Mouse (Mus musculus) lung, postnatal 14 days (tissue): ENCODE data around the gene Tedc1.
A peak's percentile ranks its signal among the peaks of the same experiment; 100 is the strongest.

Source experiments
- DNase-seq: peaks from one replicate; pipeline ENCODE4 v3.0.0; 2021

Gene Tedc1

DNA sequence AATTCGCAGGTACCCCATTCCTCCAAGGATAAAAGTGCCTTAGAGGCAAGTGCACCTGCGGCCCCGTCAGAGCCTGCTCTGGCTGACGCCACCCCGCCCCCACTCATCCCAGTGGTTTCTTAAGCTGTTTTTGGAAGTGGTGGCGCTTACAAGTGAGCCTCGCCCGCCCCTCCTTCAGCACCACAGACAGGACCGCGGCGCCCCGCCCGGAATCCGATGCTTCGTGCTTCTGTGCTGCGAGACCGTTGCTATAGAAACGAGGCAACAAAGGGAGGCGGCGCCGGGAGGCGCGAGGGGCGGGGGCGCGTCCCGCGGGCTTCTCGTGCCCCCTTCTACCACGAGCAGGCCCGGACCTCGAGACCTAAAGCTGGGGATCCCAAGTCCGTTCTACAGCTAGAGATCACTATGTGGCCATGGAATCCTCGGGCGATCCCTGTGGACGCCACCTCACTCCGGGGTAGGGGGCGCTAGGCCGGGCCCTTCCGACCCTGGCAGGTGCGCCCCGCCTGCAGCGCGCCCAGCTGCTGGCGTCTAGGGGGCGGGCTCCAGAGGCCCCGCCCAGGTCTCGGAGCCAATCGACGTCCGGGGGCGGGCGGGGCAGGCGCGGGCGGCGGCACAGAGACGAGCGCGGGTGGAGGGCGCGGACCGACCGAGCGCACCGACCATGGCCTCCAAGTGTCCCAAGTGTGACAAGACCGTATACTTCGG lies 16.2 kb upstream of the Tedc1 start, which contains the start of gene Crip2:
TSS of gene Crip2 (plus strand) at position 329 of the 708 bp plus-strand sequence.
- peak; percentile 94 for DNase-seq

DNA sequence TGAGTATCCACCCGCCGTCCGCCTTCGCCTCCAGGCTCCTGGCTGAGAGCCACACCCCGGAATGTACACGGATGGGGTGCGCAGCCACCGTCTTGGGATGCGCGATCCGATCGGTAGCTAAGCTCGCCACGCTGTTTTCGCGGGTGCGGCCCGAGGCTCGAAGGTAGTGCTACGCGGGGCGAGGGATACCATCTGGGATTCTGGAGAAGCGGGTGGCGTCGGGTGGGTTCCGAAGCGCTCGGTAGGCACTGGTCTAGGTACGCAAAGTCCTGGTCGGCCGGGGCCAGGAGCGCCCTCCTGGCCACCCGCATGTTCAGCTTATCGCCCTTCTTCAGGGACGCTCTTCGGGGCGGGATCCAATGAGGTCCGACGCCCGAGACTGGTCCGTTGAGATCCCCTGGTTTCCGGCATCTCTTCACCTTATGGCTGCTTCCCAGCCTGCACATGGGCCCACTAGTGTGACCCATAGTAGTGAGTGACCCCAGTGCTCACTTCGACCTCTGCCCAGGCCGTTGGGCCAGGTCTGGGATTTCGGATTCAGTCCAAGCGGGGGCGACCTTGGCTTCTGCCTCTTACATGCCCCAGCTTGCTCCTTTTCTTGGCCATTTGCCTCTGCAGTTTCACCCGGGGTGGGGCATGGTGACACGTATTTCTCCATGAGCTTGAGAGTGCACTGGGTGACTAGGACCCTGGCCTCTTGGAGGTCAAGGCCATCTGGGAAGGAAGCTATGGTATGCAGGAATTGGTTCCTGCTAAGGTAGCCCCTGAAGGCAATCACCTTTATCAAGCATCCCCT lies 15.4 kb upstream of the Tedc1 start:
- DNase-seq = peak; percentile 59

DNA sequence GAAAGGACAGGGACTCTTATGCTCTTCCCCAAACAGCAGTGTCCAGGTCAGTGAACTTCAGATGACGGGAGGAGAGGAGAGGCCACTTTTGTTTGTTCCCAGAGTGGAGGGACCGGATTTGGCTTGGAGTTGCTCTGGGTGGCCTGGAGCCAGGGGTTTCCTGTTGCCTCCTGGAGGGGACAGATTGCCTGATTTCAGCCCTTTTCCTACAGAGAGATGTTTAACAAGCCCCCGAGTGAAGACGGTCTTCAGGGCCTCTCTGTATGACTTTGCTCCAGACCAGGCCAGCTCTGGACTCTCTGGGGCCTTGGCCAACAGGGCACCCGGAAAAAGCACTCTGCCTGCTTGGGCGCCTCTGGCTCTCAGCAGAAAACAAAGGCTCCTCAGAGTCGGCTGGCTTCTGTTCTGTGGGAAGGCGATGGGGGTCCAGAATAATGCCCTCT lies 14.7 kb upstream of the Tedc1 start:
- DNase-seq = peak; percentile 81

DNA sequence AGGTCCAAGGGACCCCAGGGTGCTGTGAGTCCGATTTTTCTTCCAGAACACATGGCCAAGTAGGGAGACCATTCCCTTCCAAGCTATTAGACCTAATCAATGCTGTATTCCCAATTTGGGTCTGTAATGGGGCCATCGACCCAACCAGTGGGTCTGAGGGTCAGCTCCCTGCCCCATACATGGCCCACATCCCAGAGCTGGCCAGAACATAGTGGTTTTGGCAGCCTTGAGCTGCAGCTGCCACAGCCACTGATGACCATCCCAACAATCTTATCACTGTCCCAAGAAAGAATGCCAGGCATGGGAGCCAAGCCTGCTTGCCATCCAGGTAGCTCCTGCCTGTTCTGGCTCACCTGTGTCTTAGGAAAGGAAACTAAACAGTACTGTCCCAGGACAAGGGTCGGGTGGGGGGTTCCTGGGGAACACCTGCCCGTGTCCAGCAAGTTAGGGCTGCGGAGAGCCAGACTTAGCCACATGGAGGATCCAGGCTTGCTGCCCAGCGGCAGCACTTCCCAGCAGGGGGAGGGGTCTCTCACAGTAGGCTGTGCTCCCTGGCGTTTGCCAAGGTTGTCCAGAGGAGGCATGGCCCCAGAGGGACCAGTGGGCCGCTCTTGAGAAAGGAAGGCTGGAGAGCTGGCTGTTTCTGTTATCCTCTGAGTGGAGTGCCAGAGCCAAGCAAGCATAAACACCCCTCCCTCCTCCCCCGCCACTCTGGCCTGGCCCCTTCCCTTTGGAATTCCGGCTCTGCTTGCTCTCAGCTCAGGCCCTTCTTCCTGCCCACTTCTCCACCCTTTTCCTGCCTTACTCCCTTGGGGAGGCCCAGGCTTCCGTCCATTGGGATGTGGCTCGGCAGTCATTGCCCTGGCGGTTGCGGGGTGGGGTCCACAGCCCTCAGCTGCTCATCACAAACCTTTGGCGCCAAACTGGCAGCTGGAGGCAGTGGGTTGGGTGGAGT lies 13.9 kb upstream of the Tedc1 start:
- peak; percentile 88 for DNase-seq

DNA sequence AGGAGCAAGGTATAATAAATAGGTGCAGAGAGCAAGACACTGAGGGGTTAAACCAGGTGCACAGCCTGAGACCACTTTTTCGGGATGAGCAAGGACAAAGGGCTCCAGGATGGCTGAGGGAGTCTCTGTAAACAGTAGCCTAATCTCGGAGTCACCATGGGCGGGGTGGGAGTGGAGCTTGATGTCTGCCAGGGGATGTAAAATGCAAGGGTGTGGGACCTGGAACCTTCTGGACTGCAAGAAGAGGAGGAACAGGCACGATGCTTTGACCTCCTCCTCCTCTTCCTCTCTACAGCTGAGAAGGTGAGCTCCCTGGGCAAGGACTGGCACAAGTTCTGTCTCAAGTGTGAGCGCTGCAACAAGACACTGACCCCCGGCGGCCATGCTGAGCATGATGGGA lies 13.1 kb upstream of the Tedc1 start:
- peak; percentile 50 for DNase-seq

DNA sequence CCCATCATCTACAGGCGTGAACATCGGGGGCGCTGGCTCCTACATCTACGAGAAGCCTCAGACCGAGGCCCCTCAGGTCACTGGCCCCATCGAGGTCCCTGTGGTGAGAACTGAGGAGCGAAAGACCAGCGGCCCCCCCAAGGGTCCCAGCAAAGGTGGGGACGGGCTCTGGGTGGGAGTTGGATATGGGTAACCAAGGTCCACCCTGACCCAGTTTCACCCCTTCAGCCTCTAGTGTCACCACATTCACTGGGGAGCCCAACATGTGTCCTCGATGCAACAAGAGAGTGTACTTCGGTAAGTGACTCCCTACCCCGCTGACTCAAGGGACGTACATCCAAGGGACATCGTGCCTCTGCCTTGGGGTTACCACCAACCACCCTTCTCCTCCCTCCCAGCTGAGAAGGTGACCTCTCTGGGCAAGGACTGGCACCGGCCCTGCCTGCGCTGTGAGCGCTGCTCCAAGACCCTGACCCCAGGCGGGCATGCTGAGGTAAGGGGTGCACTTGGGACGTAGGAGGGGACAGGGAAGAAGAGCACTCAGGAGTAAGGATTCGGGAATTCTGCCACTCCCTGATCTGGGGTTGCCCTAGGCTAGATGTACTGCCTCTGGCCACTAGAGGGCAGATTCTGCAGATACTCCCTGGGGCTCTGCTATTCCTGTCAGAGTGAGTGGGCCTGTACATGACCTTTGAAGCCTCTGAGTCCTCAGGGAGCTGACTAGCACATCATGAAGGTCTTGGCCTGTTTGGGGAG lies 12.0 kb upstream of the Tedc1 start:
- DNase-seq = peak; percentile 67

DNA sequence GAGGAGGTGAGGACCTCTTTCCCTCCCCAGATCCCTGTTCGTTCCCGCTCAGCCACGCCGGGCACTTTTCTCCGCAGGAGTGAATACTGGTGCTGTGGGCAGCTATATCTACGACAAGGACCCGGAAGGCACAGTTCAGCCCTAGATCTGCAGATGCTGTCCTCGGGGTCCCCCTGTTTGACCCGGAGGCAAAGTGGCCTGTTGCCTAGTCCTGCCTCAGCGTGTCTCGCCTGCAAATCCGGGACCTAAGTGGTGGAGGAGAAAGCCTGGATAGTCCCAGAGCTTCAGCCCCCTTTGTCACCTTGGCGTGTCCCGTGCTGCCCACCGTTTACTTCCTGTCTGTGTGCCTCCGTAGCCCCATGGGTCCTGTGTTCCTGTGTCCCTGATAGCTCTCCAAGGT lies 11.3 kb upstream of the Tedc1 start:
- DNase-seq = no peak

DNA sequence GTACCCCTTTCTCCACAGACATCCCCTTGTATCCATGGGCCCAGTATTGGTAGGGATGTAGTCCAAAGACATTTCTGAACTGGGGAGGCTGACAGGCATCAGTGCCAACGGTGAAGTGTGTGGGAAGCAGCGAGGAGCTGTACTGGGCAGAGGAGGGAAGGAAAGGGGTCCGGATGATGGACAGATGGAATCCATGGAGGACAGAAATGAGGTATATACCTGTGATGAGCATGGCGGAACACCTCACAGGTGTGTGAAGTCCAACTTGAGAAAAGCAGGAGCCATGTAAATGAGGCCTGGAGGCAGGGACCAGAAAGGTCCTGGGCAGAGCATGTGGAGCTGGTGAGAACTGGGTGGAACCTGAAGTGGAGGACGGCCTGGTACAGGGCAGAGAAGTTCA lies 10.6 kb upstream of the Tedc1 start:
- no peak for DNase-seq

DNA sequence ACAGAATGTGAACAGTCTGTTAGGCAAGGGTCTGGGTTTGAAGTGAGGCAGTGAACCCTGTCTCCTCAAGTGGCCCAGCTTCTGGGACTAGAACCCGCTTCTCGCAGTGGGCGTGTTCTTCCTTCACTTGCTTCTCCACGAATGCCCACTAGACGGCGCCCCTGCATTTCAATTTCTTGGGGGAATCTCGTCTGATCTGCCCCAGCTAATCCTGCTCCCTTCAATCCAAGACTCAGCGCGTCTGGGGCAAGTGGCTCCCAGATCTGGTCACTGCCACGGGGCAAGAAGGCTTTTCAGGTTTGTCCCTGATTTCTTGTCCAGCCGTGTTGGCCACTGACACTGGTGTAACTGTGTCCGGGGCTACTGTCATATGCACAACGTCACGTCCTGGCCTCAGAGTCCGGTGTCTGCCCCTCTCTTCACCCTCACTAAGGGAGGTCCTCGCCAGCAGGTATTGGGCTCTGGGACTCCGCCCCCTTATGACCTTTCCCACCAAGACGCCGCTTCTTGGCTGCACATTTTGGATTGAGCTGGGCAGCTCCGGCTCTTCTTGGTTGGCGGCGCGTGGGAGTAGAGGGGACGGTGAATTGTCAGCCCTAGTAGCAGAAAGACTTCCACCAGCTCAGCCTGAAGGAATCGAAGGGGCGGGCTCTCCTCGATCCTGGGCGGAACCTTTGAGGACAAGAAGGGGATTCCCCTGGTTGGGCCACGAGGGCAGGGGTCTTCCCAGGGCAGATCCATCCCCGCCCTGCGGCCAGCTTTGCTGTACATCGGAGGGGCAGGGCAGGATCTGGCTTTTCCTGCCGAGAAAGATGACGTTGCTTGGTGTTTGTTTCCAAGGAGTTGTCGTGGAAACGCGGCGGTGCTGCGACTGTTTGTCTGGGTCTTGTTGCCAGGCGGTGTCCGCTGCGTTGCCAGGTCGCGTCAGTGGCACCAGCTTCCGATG lies 9.8 kb upstream of the Tedc1 start, which contains the start of gene Crip1:
TSS of gene Crip1 (plus strand) at position 205 of the 946 bp plus-strand sequence.
- peak; percentile 92 for DNase-seq

DNA sequence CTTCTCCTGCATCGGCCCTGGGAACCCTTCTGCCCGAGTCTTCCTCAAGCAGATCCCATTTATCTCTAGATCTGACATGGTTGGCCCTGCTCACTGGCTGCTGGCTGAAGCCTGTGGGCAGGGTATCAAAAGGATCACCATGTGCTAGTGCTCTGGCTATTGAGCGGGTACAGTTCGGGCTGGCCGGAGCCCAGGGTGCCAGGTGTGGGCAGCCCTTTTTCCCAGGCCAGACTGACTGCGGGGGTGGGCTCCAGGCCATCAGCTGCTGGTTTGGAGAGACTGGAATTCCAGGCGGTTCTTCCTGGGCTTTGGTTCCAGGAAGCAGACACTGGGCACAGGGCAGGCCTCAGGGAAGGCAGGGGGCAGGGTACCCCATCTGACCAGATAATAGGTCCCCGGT lies 8.7 kb upstream of the Tedc1 start:
- no peak for DNase-seq

DNA sequence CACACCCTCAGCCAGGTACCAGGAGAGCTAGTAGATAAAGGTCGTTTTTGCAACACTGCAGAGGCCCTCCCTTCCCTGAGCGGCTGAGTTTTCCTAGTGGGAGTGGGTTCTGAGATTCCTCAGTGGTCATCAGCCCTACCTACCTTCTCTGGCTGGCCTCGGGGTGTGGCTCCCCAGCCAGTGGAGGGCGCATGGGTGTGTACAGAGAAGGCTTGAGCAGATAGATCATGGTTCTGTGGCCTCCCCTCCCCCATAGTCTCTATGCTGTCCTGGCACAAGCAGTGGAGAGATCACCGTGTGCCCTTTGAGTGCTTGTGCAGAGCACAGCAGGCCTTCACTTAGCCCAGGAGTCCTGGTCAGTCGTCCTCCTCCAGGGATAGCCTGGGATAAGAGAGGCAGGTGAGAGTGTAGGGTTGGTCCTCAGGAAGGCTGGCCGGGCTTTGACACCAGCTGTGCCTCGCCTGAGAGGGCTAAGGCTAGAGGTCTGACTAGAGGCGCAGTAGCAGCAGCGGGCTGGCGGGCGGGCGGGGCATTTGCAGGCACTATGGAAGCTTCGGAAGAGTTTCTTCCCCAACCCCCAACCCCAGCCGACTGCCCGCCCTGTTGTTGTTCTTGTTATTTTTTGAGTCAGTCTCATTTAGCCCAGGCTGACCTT lies 7.7 kb upstream of the Tedc1 start:
- peak; percentile 76 for DNase-seq

DNA sequence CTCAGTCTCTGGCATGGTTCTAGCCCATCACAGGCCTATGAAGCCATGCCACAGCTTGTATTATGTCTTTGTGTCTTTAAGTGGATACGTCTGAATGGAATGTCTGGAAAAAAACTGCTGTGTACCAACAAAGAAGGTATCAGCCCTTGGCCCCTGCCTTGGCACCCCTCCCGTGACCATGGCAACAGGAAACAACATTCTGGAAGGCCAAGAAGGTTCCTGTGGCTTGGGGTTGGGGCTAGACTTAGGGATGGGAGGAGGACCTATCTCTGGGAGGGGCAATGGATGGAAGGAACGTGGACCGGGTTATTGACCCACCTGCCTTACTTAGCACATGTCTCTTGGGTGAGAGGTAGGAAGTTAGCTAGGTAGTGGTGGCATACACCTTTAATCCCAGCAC lies 6.9 kb upstream of the Tedc1 start:
- DNase-seq = peak; percentile 57

DNA sequence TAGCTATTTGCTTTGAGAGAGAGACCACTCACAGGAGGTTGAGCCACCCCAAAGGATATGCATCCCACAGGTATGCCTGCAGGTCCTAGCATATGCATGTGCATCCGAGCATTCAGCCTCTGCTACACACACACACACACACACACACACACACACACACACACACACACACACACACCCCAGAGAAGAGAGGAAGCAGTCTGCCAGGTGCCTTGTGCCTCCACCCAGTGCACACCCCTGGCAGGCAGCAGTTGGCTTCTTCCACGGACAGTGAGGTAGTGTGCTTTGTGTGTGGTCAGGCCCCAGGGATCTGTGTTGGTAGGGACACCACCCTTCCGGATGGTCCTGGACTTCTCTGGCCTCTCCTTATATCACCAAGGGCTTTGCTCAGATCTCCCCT lies 6.3 kb upstream of the Tedc1 start:
- DNase-seq = no peak

DNA sequence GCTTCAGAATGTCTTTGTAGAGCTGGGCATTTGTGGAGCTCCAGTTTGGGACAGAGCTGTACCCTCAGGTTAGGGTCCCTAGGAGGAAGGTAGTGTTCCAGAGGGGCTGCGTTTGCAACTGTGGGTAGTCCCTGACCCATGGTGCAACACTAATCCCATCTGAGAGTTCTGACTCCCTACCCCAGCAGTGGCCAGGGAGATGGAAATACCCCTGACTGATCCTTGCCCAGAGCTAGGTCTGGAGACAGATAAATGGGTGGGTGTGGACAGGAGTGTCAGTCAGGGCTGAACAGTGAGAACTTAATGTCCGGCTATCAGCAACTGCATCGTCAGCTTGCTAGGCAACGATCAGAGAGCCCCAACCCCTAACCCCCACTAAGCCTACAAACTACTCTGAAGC lies 5.6 kb upstream of the Tedc1 start:
- no peak for DNase-seq

DNA sequence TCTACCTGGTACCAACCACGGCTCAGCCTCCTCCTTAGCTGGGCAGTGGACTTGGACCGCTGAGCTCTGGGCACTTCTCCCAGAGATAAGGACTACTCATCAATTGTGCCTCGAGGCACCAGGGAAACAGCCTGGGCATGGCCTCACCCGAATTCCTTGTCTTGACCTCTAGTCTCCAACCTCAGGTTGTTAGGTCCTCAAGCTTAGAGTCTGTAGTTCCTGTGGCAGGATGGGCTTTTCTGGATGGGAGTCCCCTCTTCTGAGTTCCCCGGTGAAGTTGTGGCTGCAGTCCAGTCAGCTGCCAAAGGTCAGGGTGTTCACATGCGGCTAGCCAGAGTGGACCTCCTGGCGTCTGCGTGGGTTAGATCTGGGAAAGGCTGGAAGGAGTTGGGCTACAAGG lies 5.2 kb upstream of the Tedc1 start:
- DNase-seq = no peak

DNA sequence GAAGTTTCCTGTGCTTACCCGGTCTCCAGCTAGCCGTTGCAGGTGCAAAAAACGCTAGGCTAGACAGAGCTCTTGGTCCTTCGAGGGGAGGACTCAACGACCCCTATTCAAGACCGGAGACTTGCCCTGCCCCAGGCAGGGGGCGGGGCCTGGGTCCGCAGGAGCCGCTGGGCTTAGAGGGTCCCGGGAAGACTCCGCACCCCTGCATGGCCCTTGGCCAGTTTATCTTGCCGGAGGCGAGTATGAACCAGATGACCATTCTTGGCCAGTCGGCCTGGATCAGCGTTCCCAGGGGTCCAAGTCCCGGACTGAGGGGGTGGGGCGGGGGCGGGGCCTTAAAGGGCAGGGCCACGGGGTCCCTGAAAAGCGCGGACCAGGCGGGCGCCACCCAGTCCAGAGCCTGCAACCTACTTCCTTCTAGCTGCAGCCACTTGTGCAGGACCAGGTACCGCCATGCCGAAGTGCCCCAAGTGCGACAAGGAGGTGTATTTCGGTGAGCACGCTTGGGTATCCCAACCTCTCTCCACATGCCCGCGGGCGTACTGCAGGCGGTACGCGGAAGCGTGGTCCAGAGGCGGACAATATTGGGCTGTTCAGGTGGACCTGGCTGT lies 4.5 kb upstream of the Tedc1 start:
- peak; percentile 73 for DNase-seq

DNA sequence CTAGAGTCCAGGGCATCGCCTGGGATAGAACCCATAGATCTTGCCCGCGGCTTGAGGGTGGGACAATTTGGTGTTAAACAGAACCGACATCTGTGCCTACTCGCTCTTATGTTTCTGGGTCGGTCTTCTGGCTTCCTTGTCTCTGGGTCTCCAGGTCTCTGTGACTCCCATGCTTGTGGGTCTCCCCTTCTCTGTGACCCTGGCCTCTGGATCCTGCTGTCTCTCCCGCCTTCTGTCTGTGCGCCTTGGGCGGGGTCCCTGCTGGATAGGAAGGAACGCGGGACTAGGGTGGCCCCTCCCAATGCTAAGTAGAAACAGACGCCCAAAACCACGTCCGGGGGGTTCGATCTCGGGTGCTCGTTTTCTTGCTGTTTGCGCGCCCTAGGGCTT lies 4.0 kb upstream of the Tedc1 start:
- peak; percentile 48 for DNase-seq

DNA sequence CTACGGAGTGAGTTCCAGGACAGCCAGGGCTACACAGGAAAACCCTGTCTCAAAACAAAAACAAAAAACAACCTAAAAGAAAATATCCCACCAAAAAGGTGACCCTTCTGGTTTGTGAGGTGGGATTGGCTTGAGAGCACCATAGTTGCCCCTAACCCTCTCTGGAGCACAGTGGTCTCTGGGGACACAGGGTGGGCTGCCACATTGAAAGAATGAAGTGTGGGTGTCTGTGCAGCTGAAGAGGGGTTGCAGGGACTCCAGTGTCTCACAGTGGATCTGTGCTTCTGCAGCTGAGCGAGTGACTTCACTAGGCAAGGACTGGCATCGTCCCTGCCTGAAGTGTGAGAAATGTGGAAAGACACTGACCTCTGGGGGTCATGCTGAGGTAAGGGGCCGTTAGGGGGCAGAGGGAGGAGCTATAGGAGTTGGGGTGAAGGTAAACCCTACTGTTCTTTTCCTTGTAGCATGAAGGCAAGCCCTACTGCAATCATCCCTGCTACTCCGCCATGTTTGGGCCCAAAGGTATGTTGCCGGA lies 3.2 kb upstream of the Tedc1 start:
- DNase-seq = no peak

DNA sequence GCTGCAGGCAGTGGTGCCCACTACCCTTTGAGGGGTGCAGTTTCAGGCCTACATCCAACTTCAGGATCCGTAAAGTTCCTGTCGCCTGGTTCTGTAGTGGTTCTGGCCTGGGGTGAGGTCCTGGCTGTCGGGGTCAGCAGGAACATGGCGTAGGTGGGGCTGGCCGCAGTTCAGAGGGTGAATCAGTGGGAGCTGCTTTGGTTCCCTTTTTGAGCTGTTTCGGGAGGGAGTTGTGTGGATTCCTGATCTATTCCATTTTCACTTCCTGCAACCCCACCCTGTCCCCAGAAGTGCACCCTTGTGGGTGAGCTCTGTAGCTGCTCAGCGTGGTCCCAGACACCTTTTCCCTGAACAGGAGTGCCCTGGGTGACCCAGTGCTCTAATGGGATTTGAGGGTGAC lies 2.2 kb upstream of the Tedc1 start:
- DNase-seq = no peak

DNA sequence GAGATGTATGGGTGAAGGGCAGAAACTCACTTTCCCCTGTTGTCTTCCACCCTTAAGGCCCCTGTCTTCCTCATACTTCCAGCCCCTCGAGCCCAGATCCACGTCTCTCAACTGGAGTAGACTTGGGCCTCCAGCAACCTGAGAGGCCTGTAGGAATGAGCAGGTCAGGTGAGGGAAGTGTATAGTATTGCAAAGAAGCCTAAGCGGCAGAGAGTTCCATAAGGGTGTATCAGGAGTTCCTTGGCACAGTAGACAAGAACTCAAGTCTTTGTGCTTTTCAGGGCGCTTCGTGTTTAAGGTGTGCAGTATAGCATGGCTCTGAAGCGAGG lies 1.5 kb upstream of the Tedc1 start:
- no peak for DNase-seq
